Mouse (Mus musculus): ENCODE results near the gene Cldn13. TPM values are rescaled to one million over a fixed set of nuclear protein-coding genes. Genes with fewer than 3 reads are reported as not detected.

Gene Cldn13
- total RNA-seq, 1 experiment = not detected

DNA sequence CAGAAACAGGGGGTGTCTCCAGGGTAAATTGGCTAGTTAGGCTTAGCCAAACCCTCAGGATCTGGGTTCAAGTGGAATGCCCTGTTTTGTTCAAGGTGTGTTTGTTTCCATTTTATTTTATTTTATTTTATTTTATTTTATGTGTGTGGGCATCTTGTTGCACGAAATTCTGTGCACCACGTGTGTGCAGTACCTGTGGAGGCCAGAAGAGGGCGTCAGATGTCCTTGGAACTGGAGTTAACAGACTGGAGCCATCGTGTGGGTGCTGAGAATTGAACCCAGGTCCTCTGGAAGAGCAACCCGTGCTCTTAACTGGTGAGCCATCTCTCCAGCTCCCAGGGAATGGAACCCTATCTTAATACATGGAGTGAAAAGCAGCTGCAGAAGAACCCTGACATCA lies 22.6 kb downstream of the Cldn13 start:
- in situ Hi-C loops (cut with MboI; ENCODE audit: low sequenced_read_pairs in 2 of 2, unreplicated experiment in 2 of 2) = no loop called here
- Histone ChIP-seq H3K27ac (ENCODE audit: insufficient read depth, low read depth, low read length, poor library complexity, severe bottlenecking) (no peak overlapping the region), H3K4me3 (ENCODE audit: insufficient read depth in 1 of 2, low read depth in 1 of 2, low read length in 2 of 2, poor library complexity in 1 of 2, severe bottlenecking in 1 of 2) (no peak overlapping the region), H3K4me1 (ENCODE audit: control insufficient read depth in 2 of 2, insufficient read depth in 2 of 2, low read length in 2 of 2, poor library complexity in 1 of 2) (peaks cover 0 to 3% of the 10 kb centered on the region in 2 experiments; a peak in 1 of 4 replicates), H3K9me3 (ENCODE audit: control insufficient read depth, insufficient read depth, low read depth, low read length) (no peaks in the 10 kb centered on the region), H3K36me3 (ENCODE audit: control insufficient read depth, insufficient read depth, low read length, poor library complexity, severe bottlenecking) (no peaks in the 10 kb centered on the region), H3K9ac (ENCODE audit: insufficient read depth, low read depth, low read length, poor library complexity, severe bottlenecking) (no peak overlapping the region)
- TF ChIP-seq ZC3H11A (IDR thresholded peaks at IDR 0.05; ENCODE audit: borderline replicate concordance, low read depth, low read length) = no peak
- TF ChIP-seq HCFC1 (IDR thresholded peaks at IDR 0.05; ENCODE audit: borderline replicate concordance, insufficient read depth, low read length) = no peak
- TF ChIP-seq CHD2 (IDR thresholded peaks at IDR 0.05; ENCODE audit: low read depth, low read length) = no peak
- no peak for DNase-seq (ENCODE audit: low read depth, low spot score)

GRCm38 (mm10) chr5:134891552-134891951 lies 23.8 kb downstream of the Cldn13 start:
- Histone ChIP-seq H3K36me3 (ENCODE audit: control insufficient read depth, insufficient read depth, low read length, poor library complexity, severe bottlenecking) (no peaks in the 10 kb centered on the region), H3K9ac (ENCODE audit: insufficient read depth, low read depth, low read length, poor library complexity, severe bottlenecking) (no peak overlapping the region), H3K27ac (ENCODE audit: insufficient read depth, low read depth, low read length, poor library complexity, severe bottlenecking) (no peak overlapping the region), H3K9me3 (ENCODE audit: control insufficient read depth, insufficient read depth, low read depth, low read length) (no peaks in the 10 kb centered on the region), H3K4me1 (ENCODE audit: control insufficient read depth in 2 of 2, insufficient read depth in 2 of 2, low read length in 2 of 2, poor library complexity in 1 of 2) (peaks cover 0 to 2% of the 10 kb centered on the region in 2 experiments; a peak in 1 of 4 replicates), H3K4me3 (ENCODE audit: insufficient read depth in 1 of 2, low read depth in 1 of 2, low read length in 2 of 2, poor library complexity in 1 of 2, severe bottlenecking in 1 of 2) (no peak overlapping the region)
- in situ Hi-C loops (cut with MboI; ENCODE audit: low sequenced_read_pairs in 2 of 2, unreplicated experiment in 2 of 2) = no loop called here
- no peak for DNase-seq (ENCODE audit: low read depth, low spot score)
- no peak for TF ChIP-seq ZNF384 (IDR thresholded peaks at IDR 0.05; ENCODE audit: low read depth, low read length)
- TF ChIP-seq HCFC1 (IDR thresholded peaks at IDR 0.05; ENCODE audit: borderline replicate concordance, insufficient read depth, low read length) = no peak
- no peak for TF ChIP-seq ZC3H11A (IDR thresholded peaks at IDR 0.05; ENCODE audit: borderline replicate concordance, low read depth, low read length)
- TF ChIP-seq MAFK (IDR thresholded peaks at IDR 0.05; ENCODE audit: insufficient read depth, low read depth, low read length) = no peak
- TF ChIP-seq CHD2 (IDR thresholded peaks at IDR 0.05; ENCODE audit: low read depth, low read length) = no peak

DNA sequence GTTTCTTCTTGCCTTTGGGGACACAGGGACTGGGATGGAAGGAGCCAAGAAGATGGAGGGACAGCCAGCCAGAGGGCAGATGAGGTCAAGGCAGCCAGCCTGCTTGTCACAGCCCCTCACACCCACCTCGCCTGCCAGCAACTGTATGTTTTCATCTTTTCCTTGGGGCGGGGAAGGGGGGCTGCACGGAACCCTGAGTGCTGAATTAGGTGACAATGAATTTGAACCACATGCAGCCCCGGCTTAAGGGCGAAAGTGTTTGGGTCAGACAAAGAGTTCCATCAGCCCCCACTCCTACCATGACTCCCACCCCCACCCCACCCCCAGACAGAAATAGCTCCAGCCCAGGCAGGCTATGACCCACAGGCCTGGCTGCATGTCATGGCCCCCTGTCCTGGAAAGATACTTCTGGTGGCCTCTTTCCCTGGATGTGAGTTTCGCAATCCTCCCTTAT lies 24.7 kb downstream of the Cldn13 start:
- Histone ChIP-seq H3K4me3 (ENCODE audit: insufficient read depth in 1 of 2, low read depth in 1 of 2, low read length in 2 of 2, poor library complexity in 1 of 2, severe bottlenecking in 1 of 2) (no peak overlapping the region), H3K36me3 (ENCODE audit: control insufficient read depth, insufficient read depth, low read length, poor library complexity, severe bottlenecking) (no peaks in the 10 kb centered on the region), H3K4me1 (ENCODE audit: control insufficient read depth in 2 of 2, insufficient read depth in 2 of 2, low read length in 2 of 2, poor library complexity in 1 of 2) (peaks cover 0 to 2% of the 10 kb centered on the region in 2 experiments; a peak in 1 of 4 replicates), H3K9ac (ENCODE audit: insufficient read depth, low read depth, low read length, poor library complexity, severe bottlenecking) (no peak overlapping the region), H3K9me3 (ENCODE audit: control insufficient read depth, insufficient read depth, low read depth, low read length) (no peaks in the 10 kb centered on the region), H3K27ac (ENCODE audit: insufficient read depth, low read depth, low read length, poor library complexity, severe bottlenecking) (no peak overlapping the region)
- no peak for DNase-seq (ENCODE audit: low read depth, low spot score)
- TF ChIP-seq HCFC1 (IDR thresholded peaks at IDR 0.05; ENCODE audit: borderline replicate concordance, insufficient read depth, low read length) (no peak), ZC3H11A (IDR thresholded peaks at IDR 0.05; ENCODE audit: borderline replicate concordance, low read depth, low read length) (no peak), ZNF384 (IDR thresholded peaks at IDR 0.05; ENCODE audit: low read depth, low read length) (no peak), MAFK (IDR thresholded peaks at IDR 0.05; ENCODE audit: insufficient read depth, low read depth, low read length) (no peak), CHD2 (IDR thresholded peaks at IDR 0.05; ENCODE audit: low read depth, low read length) (no peak)
- in situ Hi-C loops (cut with MboI; ENCODE audit: low sequenced_read_pairs in 2 of 2, unreplicated experiment in 2 of 2) = no loop called here

- no peak for DNase-seq (ENCODE audit: low read depth, low spot score)
- Histone ChIP-seq H3K4me3 (ENCODE audit: insufficient read depth in 1 of 2, low read depth in 1 of 2, low read length in 2 of 2, poor library complexity in 1 of 2, severe bottlenecking in 1 of 2) (no peak overlapping the region), H3K9ac (ENCODE audit: insufficient read depth, low read depth, low read length, poor library complexity, severe bottlenecking) (no peak overlapping the region), H3K27ac (ENCODE audit: insufficient read depth, low read depth, low read length, poor library complexity, severe bottlenecking) (no peak overlapping the region), H3K4me1 (ENCODE audit: control insufficient read depth in 2 of 2, insufficient read depth in 2 of 2, low read length in 2 of 2, poor library complexity in 1 of 2) (peaks cover 0 to 2% of the 10 kb centered on the region in 2 experiments; a peak in 1 of 4 replicates), H3K36me3 (ENCODE audit: control insufficient read depth, insufficient read depth, low read length, poor library complexity, severe bottlenecking) (no peaks in the 10 kb centered on the region), H3K9me3 (ENCODE audit: control insufficient read depth, insufficient read depth, low read depth, low read length) (no peaks in the 10 kb centered on the region)
- TF ChIP-seq MAFK (IDR thresholded peaks at IDR 0.05; ENCODE audit: insufficient read depth, low read depth, low read length) = no peak
- TF ChIP-seq ZNF384 (IDR thresholded peaks at IDR 0.05; ENCODE audit: low read depth, low read length) = no peak
- TF ChIP-seq ZC3H11A (IDR thresholded peaks at IDR 0.05; ENCODE audit: borderline replicate concordance, low read depth, low read length) = no peak
- in situ Hi-C loops (cut with MboI; ENCODE audit: low sequenced_read_pairs in 2 of 2, unreplicated experiment in 2 of 2) = no loop called here
Observed at GRCm38 (mm10) chr5:134888505-134888904, 26.8 kb downstream of the Cldn13 start.

Data from ES-E14 (cell line).